Mouse (Mus musculus) kidney, adult 2 months (tissue): ENCODE measurements at regions not wholly inside any gene's neighbourhood (a gene's known extent, or its start where the extent isn't known, plus 50 kb on each side); places are given as distances from the start of the nearest gene placed in this dataset.

ENCODE experiments used
- DNase-seq: peaks from one replicate; pipeline ENCODE4 v3.0.0; 2021
- H3K27ac ChIP-seq: fragments of 200-500 bp; 2 replicates; pipeline ENCODE4 v1.5.1; 2012; ENCODE audit warnings: low read depth, low read length, control low read depth, inconsistent platforms; ENCODE audit not compliant: insufficient read depth
- H3K27me3 ChIP-seq: fragments of 200-500 bp; replicated peaks from 2 replicates; pipeline ENCODE4 v1.6.1; 2012; ENCODE audit warnings: mild to moderate bottlenecking, moderate library complexity, low read length, inconsistent platforms; ENCODE audit not compliant: control insufficient read depth, insufficient read depth
- H3K36me3 ChIP-seq: fragments of 200-500 bp; 2 replicates; pipeline ENCODE4 v1.6.1; 2012; ENCODE audit warnings: mild to moderate bottlenecking, moderate library complexity, low read length, inconsistent platforms; ENCODE audit not compliant: control insufficient read depth, insufficient read depth
- H3K4me1 ChIP-seq: fragments of 200-500 bp; 2 replicates; pipeline ENCODE4 v1.6.1; 2011; ENCODE audit warnings: low read length; ENCODE audit not compliant: control insufficient read depth, insufficient read depth
- H3K4me3 ChIP-seq: fragments of 200-500 bp; 2 replicates; pipeline ENCODE4 v1.5.1; 2011; ENCODE audit warnings: mild to moderate bottlenecking, low read depth, low read length, control low read depth; ENCODE audit not compliant: insufficient read depth
- CTCF ChIP-seq: fragments of 200-500 bp; conservative IDR thresholded peaks from 2 replicates; pipeline ENCODE4 v1.5.1; 2011; ENCODE audit warnings: low read depth, mild to moderate bottlenecking, control low read depth, low read length, moderate library complexity, mixed read lengths; ENCODE audit not compliant: insufficient read depth, insufficient read length
- POLR2A ChIP-seq: fragments of 200-500 bp; IDR thresholded peaks from one replicate; pipeline ENCODE4 v1.6.1; 2011; ENCODE audit warnings: low read depth, low read length, control low read depth
- WGBS: fragments of 180-500 bp; shearing (Covaris S2); methylation state at CpG from one replicate; pipeline ENCODE4 v1.1.7; 2018; 5-methylcytosine and 5-hydroxymethylcytosine counted together

- H3K4me3 ChIP-seq: no peak overlapping the region
- H3K27ac ChIP-seq: no peak overlapping the region
- TF ChIP-seq POLR2A: no peak
- no peak for TF ChIP-seq CTCF
- peaks cover 7% of the 10 kb centered on the region; the same call in 1 of the 2 replicates for H3K4me1 ChIP-seq
- no peaks in the 10 kb centered on the region for H3K27me3 ChIP-seq
- H3K36me3 ChIP-seq: no peaks in the 10 kb centered on the region
- WGBS: 60% methylated on average over 6 of the region's 6 CpGs
- DNase-seq: no peak
Observed at GRCm38 (mm10) chr13:31337631-31338030, 218.3 kb upstream of the Foxq1 start.

- WGBS: 95% methylated on average over 7 of the region's 7 CpGs
- Histone ChIP-seq H3K36me3 (no peaks in the 10 kb centered on the region), H3K27ac (no peak overlapping the region), H3K4me3 (no peak overlapping the region), H3K27me3 (no peaks in the 10 kb centered on the region), H3K4me1 (peaks cover 7% of the 10 kb centered on the region; the same call in 1 of the 2 replicates)
- no peak for DNase-seq
- TF ChIP-seq POLR2A (no peak), CTCF (no peak)
Observed at GRCm38 (mm10) chr13:31339386-31339785, 216.5 kb upstream of the Foxq1 start.

GRCm38 (mm10) chr13:31339901-31340300 is 216.0 kb upstream of the Foxq1 start:
- no peaks in the 10 kb centered on the region for H3K27me3 ChIP-seq
- TF ChIP-seq POLR2A: no peak
- no peak for TF ChIP-seq CTCF
- no peaks in the 10 kb centered on the region for H3K36me3 ChIP-seq
- 42% methylated on average over 2 of the region's 2 CpGs for WGBS
- H3K27ac ChIP-seq: no peak overlapping the region
- peak; percentile 60 for DNase-seq
- H3K4me3 ChIP-seq: no peak overlapping the region
- peaks cover 7% of the 10 kb centered on the region; the same call in 1 of the 2 replicates for H3K4me1 ChIP-seq

GRCm38 (mm10) chr13:31340363-31340948 is 215.5 kb upstream of the Foxq1 start:
- DNase-seq: peak; percentile 42
- H3K27me3 ChIP-seq: no peaks in the 10 kb centered on the region
- WGBS: 56% methylated on average over 7 of the region's 7 CpGs
- H3K4me1 ChIP-seq: peaks cover 7% of the 10 kb centered on the region; the same call in 1 of the 2 replicates
- H3K36me3 ChIP-seq: no peaks in the 10 kb centered on the region
- TF ChIP-seq CTCF: no peak
- H3K4me3 ChIP-seq: no peak overlapping the region
- no peak overlapping the region for H3K27ac ChIP-seq

- no peaks in the 10 kb centered on the region for H3K36me3 ChIP-seq
- H3K27me3 ChIP-seq: no peaks in the 10 kb centered on the region
- no peak overlapping the region for H3K27ac ChIP-seq
- H3K4me1 ChIP-seq: peaks cover 7% of the 10 kb centered on the region; the same call in 1 of the 2 replicates
- no peak for TF ChIP-seq CTCF
- no peak for TF ChIP-seq POLR2A
- 43% methylated on average over 15 of the region's 15 CpGs for WGBS
- peak; percentile 61 for DNase-seq
- H3K4me3 ChIP-seq: no peak overlapping the region
Observed at GRCm38 (mm10) chr13:31341282-31342100, 214.4 kb upstream of the Foxq1 start.

- DNase-seq: peak; percentile 66
- H3K27ac ChIP-seq: no peak overlapping the region
- no peak overlapping the region for H3K4me3 ChIP-seq
- H3K4me1 ChIP-seq: peaks cover 2% of the 10 kb centered on the region; the same call in 1 of the 2 replicates
- TF ChIP-seq POLR2A (no peak), CTCF (no peak)
- no peaks in the 10 kb centered on the region for H3K27me3 ChIP-seq
- WGBS: 68% methylated on average over 1 of the region's 1 CpGs
- no peaks in the 10 kb centered on the region for H3K36me3 ChIP-seq
Observed at GRCm38 (mm10) chr13:31346205-31346604, 209.7 kb upstream of the Foxq1 start.

GRCm38 (mm10) chr13:31347000-31347399 is 208.9 kb upstream of the Foxq1 start:
- no peaks in the 10 kb centered on the region for H3K36me3 ChIP-seq
- H3K27me3 ChIP-seq: no peaks in the 10 kb centered on the region
- no peaks in the 10 kb centered on the region for H3K4me1 ChIP-seq
- 74% methylated on average over 2 of the region's 2 CpGs for WGBS
- TF ChIP-seq POLR2A (no peak), CTCF (no peak)
- no peak for DNase-seq
- H3K4me3 ChIP-seq: no peak overlapping the region
- no peak overlapping the region for H3K27ac ChIP-seq
